Mouse (Mus musculus) kidney, adult 8-10 months (tissue): ENCODE results near the gene Opcml.

ENCODE experiments used
- DNase-seq, 2 experiments: peaks; one replicate each; pipeline ENCODE4 v3.0.0; 2022

Opcml gene

DNA sequence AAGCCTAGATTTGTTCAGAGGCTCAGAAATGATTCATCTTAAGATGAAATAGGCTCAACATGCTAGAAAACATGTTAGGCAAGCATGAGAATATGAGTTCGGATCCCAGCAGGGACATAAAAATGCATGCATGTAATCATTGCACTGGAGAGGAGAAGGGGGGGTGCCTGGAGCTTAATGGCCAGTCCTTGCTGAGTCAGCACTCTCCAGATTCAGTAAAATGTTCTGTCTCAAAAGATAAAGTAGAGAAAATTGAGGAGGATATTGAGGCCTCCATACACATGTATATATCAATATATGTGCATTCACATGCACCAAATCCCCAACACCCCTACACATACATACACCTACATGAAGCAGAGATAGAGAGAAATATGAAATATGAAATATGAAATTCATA is 889.7 kb downstream of the Opcml start:
- DNase-seq: no peak

- no peak for DNase-seq
Measured at GRCm38 (mm10) chr9:28681252-28682037, 890.9 kb downstream of the Opcml start.

DNA sequence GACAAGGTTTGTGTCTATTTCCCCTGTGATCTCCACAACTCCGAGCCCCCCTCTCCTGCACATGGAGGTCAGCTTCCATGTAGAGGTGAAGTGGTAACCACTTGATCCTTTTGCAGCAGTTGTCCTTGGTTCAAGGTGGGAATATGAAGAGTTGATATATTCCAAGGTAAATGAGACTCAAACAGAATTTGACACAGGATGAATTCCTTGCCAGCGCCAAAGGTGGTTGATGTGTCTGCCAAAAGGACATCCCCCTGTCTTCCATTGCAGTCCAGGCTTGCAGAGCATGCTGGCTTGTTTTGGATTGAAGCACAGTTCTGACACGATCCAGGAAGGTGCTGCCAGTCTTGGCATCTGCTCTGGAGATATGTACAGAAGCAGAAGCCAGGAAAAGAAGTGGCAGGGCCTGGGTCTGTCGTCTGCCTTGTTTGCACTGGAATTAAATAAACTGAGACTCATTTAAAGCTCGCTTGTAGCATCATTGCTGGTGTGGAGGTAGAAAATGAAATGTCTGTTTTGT is 893.4 kb downstream of the Opcml start:
- no peak for DNase-seq

- no peak for DNase-seq
Measured at GRCm38 (mm10) chr9:28686942-28687611, 896.5 kb downstream of the Opcml start.

DNA sequence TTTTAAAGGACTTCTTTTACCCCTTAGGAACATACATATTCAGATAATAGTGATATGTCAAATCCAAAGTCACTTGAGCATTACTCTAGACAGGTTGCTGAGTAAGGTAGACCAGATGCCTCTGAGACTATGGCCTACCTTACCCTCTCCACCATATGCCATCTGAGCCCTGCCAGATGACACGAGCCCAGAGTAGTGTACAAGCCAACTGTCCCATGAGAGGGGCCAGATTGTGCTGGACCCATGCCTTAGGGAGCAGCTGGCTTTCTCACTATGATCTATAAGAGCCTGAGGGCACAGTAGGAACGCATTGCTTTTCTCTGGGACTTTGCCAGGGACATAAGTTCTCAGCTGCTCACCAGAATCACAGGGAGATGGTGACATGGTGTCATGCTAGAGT is 899.6 kb downstream of the Opcml start:
- no peak for DNase-seq

DNA sequence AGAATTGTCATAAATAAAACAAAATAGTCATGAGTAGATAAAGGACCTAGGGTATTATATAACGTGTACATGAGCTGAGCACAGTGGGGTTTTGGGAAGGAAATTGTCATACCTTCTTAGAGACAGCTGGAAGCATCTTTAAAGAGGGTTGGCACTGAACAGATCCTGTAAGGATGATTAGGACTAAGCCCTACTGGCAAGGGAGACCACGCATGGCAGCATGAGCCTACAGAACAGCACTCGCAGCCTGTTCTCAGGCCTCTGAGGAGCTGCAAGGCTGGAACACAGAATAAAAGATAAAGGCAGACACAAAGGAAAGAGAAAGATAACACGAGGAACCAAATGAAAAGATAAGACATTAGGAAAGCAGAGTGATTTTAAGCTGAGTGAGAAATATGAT is 915.2 kb downstream of the Opcml start:
- no peak for DNase-seq

GRCm38 (mm10) chr9:28714544-28714943 is 924.0 kb downstream of the Opcml start:
- no peak for DNase-seq

DNA sequence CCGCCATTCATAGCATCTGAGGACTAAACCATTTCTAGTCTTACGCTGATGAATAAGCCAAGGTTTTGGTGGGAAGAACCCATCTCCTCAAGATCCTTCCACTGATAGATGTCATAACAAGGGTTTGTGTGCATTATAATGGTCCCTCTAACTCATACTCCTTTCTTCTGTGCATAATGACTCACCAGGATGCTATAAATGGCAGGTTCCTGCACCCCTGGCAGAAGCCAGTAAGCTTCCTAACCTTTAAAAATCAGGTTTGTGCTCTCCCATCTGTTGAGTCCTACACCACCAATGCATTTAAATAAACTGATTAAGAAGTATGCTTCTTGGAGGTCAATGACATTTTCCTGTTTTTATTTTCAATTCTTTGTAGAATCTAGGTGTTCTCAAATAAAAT is 929.6 kb downstream of the Opcml start:
- DNase-seq: no peak

- no peak for DNase-seq
Measured at GRCm38 (mm10) chr9:28731811-28732602, 941.4 kb downstream of the Opcml start.

GRCm38 (mm10) chr9:28737955-28738354 is 947.4 kb downstream of the Opcml start:
- DNase-seq: no peak

DNA sequence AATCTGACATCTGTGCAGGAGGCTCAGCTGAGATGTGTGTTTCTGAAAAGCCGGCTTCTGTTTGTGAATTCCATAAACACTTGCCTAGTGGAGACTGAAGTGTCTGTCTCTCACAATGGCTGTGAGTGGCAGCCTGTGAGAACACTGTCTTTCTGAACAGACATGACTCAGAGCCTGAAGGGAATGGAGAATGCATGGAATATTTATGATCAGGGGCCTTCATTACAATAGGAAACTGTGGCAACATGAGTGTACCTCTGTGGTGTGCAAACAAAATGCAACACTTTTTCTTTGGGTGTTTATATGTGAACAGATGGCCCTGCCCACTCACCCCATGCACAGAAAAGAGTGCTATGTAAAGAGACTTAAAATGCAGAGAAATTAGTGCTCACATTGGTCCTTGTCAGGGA is 947.9 kb downstream of the Opcml start:
- DNase-seq: no peak

GRCm38 (mm10) chr9:28744771-28745170 is 954.2 kb downstream of the Opcml start:
- DNase-seq: no peak

DNA sequence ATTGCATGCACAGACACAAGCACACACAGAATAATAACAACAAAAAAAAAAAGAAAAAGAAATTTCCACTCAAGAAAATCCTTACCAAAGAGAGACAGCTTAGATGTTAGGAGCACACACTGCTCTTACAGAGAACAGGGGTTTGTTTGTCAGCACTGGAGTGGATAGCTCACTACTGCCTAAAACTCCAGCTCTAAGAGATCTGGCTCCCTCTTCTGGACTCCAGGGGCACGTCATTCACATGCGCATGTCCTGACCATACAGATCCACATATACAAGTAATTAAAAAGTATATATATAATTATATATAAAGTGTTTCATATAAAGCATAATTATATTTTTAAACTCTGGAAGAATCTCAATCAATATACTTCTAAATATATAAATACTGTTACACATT is 958.3 kb downstream of the Opcml start:
- peak in 1 of 2 experiments; percentile 12 for DNase-seq

DNA sequence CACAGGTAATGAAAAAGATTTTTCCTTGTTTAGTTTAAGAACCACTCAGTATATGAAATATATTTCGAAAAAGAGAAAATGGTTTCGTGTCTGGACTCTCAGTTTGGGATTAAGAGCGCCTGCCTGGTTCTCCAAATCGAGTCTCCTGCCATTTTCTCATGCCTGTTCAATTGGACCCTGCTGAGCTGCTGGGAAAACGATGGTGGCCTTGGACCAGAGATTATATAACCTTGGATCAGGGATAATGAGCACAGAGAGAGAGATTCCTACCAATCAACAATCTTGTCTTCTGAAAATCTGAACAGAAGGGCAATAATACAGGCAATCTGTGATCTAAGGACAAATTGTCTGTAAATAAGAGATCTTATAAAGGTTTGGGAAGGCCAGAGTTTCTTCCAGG is 962.3 kb downstream of the Opcml start:
- DNase-seq: no peak

- DNase-seq: no peak
Measured at GRCm38 (mm10) chr9:28756841-28757451, 966.4 kb downstream of the Opcml start.

DNA sequence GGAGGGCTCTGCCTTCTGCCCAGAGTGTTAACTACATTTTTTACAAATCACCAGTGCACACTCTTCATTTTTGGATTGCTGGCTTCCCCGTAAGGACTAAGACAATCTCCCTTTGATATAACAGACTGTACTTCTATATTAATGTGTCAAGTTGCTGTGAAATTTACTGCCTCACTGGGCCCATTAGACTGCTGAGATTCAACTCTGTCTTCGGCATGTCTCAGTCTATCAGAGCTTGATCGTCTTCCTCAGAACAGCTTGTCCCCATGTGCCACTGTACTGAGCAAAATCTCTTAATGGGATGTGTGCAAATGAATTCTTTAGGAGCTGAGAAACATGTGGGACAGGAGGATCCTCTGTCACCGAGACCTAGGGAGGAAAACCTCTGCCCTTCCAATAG is 970.9 kb downstream of the Opcml start:
- DNase-seq: no peak

GRCm38 (mm10) chr9:28764149-28764548 is 973.6 kb downstream of the Opcml start:
- DNase-seq: no peak

- no peak for DNase-seq
Measured at GRCm38 (mm10) chr9:28776517-28777503, 986.2 kb downstream of the Opcml start.

DNA sequence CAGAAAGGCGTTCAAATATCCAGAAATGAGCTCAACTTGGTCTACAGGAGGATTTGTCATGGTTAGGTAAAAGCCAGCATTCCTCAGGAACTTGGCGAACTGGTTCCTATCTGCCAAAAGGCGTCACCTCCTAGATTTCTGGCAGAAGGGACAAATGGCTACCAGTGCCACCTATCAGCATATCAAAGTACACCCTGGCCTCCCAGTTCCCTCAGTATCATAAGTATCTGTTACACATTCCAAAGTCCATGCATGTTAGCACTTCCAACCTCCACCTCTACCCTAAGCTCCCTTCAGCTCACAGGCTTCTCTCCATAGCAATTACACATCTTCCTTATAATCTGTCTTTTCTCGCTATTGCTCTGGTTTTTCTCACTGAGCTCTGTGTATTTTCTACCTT is 993.3 kb downstream of the Opcml start:
- DNase-seq: no peak

- DNase-seq: no peak
Measured at GRCm38 (mm10) chr9:28789439-28789838, 998.9 kb downstream of the Opcml start.

DNA sequence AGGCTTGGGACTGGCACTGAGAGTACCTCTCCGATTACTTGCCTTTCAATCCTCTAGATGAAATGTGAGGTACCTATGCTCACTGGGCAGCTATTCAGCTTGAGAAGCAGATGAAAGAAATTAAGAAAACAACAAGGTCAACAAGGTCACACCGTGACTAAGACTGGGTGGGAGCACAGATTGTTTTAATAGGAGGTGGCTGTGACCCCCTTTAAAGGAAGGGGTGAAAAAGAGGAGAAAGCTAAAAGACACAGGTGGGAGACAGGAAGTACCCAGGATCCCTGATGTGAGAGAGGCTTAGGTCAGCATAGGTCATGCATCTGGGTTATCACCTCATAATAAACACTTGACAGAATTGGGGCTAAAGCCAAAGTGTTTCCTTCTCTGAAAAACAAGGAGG is 1009.5 kb downstream of the Opcml start:
- DNase-seq: no peak

DNA sequence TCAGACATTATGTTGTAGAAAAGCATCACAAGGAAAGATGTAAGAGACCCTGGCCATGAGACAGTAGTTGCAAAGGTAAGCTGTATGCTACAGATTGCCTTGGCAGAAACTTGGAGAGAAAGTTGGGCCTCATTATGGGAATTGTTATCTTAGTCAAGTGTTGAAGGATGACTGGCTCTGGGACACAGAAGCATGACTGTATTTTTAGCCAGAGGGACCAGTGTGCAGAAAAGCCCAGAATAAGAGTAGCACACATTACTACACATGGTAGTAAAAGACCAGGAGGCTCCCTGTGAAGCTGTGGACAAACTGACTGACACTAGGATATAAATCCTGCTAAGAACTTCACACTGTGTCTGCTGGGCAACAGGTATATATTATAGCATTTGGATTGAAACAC is 1016.1 kb downstream of the Opcml start:
- DNase-seq: no peak
